Mouse (Mus musculus) neural tube, embryonic 11.5 days (tissue): ENCODE results near the gene Pld1. TPM values are rescaled to one million over a fixed set of nuclear protein-coding genes. Genes with fewer than 3 reads are reported as not detected.

Experiments
- ATAC-seq: fragments of 200-750 bp; cut with Nextera tagmentation; 2 replicates; pipeline ENCODE4 v1.8.0; 2017; ENCODE audit warnings: moderate number of reproducible peaks, mild to moderate bottlenecking, moderate TSS enrichment, moderate library complexity; ENCODE audit not compliant: insufficient read depth, low FRiP score, low TSS enrichment
- DNase-seq: peaks from one replicate; pipeline ENCODE4 v3.0.0-alpha.2; 2015; ENCODE audit warnings: low spot score
- H3K27ac ChIP-seq: fragments of 300-500 bp; sonication (generic); 2 replicates; pipeline ENCODE4 v1.5.1; 2014; ENCODE audit warnings: low read depth, mild to moderate bottlenecking, low read length
- H3K27me3 ChIP-seq: fragments of 300-500 bp; sonication (generic); 2 replicates; pipeline ENCODE4 v1.6.1; 2014; ENCODE audit warnings: mild to moderate bottlenecking, low read length, mixed read lengths; ENCODE audit not compliant: control insufficient read depth, insufficient read depth
- H3K36me3 ChIP-seq: fragments of 300-500 bp; sonication (generic); 2 replicates; pipeline ENCODE4 v1.6.1; 2014; ENCODE audit warnings: mild to moderate bottlenecking, low read length, moderate library complexity, mixed read lengths; ENCODE audit not compliant: control insufficient read depth, insufficient read depth
- H3K4me1 ChIP-seq: fragments of 300-500 bp; sonication (generic); 2 replicates; pipeline ENCODE4 v1.6.1; 2014; ENCODE audit warnings: low read length, mixed read lengths; ENCODE audit not compliant: control insufficient read depth, insufficient read depth
- H3K4me2 ChIP-seq: fragments of 300-500 bp; sonication (generic); 2 replicates; pipeline ENCODE4 v1.6.1; 2014; ENCODE audit warnings: low read depth, mild to moderate bottlenecking, moderate library complexity
- H3K4me3 ChIP-seq: fragments of 300-500 bp; sonication (generic); 2 replicates; pipeline ENCODE4 v1.5.1; 2014; ENCODE audit warnings: low read depth, low read length
- H3K9ac ChIP-seq: fragments of 300-500 bp; sonication (generic); 2 replicates; pipeline ENCODE4 v1.6.1; 2014; ENCODE audit warnings: mild to moderate bottlenecking, low read length
- H3K9me3 ChIP-seq: fragments of 300-500 bp; sonication (generic); 2 replicates; pipeline ENCODE4 v1.6.1; 2016; ENCODE audit warnings: low read length; ENCODE audit not compliant: control insufficient read depth
- WGBS: fragments of 180-500 bp; shearing (Covaris S2); extraction: QIAGEN DNeasy Blood & Tissue Kit; methylation state at CpG from one replicate; pipeline ENCODE4 v1.1.7; 2014; 5-methylcytosine and 5-hydroxymethylcytosine counted together
- polyA plus RNA-seq: library from polyadenylated mRNA; unstranded; fragments of >200 nt; fragmentation: Nextera tagmentation; extraction: Ambion mirVana; gene quantifications from 2 replicates; pipeline ENCODE4 v1.2.1, GENCODE M21; 2014

Pld1 gene
- polyA plus RNA-seq, 1 experiment from 2014 or later: 2.7 TPM

DNA sequence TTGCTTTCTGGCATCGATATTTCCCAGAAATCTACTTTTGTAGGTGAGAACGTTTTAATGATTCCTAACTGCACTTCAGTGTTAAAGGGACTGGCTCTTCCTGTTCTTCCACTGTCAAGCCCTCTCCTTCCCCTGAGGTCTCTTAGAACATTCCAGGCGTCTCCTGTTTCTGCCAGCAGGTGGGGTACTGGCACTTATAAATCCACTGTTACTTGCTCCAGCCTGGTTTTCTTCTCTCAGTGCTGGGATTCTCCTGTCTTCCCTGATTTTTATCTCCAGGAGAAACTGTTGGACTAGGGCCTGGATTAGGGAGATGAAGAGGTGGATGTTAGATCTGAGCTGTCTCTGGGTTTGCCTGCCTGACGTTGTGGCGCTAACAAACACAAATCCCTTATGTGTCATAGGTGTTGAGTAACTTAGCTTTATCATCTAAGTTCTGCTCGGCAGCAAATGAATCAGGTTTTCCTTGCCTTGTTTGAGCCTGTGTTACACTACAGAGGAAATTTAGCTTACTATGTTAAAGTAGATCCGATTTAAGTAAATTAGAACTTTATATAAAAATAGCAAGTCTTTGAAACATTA lies 44.0 kb downstream of the Pld1 start:
- H3K4me3 ChIP-seq: no peak overlapping the region
- no peaks in the 10 kb centered on the region for H3K4me1 ChIP-seq
- no peaks in the 10 kb centered on the region for H3K9me3 ChIP-seq
- H3K27me3 ChIP-seq: no peaks in the 10 kb centered on the region
- no peak overlapping the region for H3K4me2 ChIP-seq
- ATAC-seq (no peak; the same call in 1 of the 2 replicates), DNase-seq (peak; percentile 75)
- no peaks in the 10 kb centered on the region for H3K36me3 ChIP-seq
- no peak overlapping the region for H3K27ac ChIP-seq
- H3K9ac ChIP-seq: no peak overlapping the region
- WGBS: 48% methylated on average over 7 of the region's 7 CpGs

GRCm38 (mm10) chr3:27983274-27983673 lies 44.8 kb downstream of the Pld1 start:
- H3K4me3 ChIP-seq: no peak overlapping the region
- no peak overlapping the region for H3K4me2 ChIP-seq
- 80% methylated on average over 2 of the region's 2 CpGs for WGBS
- no peaks in the 10 kb centered on the region for H3K36me3 ChIP-seq
- H3K9ac ChIP-seq: no peak overlapping the region
- no peaks in the 10 kb centered on the region for H3K4me1 ChIP-seq
- no peak overlapping the region for H3K27ac ChIP-seq
- ATAC-seq (no peak), DNase-seq (no peak)
- no peaks in the 10 kb centered on the region for H3K9me3 ChIP-seq
- no peaks in the 10 kb centered on the region for H3K27me3 ChIP-seq

- Histone ChIP-seq H3K4me1 (no peaks in the 10 kb centered on the region), H3K9ac (no peak overlapping the region), H3K27ac (no peak overlapping the region), H3K4me3 (no peak overlapping the region), H3K4me2 (peak overlapping the region; percentile 5), H3K9me3 (no peaks in the 10 kb centered on the region), H3K36me3 (no peaks in the 10 kb centered on the region), H3K27me3 (no peaks in the 10 kb centered on the region)
- 24% methylated on average over 14 of the region's 14 CpGs for WGBS
- peak; percentile 65 for DNase-seq
- ATAC-seq: peak; percentile 92
Measured at GRCm38 (mm10) chr3:27983935-27984577, 45.6 kb downstream of the Pld1 start.

DNA sequence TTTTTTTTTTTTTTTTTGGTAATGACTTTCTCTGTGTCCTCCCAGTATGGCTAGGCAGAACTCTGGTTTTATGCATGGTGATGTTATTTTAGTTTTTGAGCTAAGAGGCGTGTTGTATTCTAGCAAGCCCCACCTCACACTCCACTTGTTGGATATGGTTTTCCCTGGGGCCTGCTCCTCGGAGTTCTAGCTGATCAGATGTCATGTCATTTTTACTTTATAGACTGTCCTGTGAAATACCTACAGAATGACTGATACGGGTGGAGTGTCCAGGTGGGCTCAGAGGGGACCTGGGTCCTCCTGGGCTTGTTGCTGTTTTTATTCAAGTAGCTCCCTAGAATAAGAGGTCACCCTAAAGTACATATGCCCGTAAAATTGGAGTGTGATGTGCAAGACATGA lies 46.1 kb downstream of the Pld1 start:
- no peak overlapping the region for H3K9ac ChIP-seq
- H3K4me1 ChIP-seq: no peaks in the 10 kb centered on the region
- ATAC-seq (no peak), DNase-seq (no peak)
- peak overlapping the region; percentile 5 for H3K4me2 ChIP-seq
- H3K36me3 ChIP-seq: no peaks in the 10 kb centered on the region
- WGBS: 74% methylated on average over 4 of the region's 4 CpGs
- H3K27ac ChIP-seq: no peak overlapping the region
- no peak overlapping the region for H3K4me3 ChIP-seq
- no peaks in the 10 kb centered on the region for H3K9me3 ChIP-seq
- H3K27me3 ChIP-seq: no peaks in the 10 kb centered on the region

DNA sequence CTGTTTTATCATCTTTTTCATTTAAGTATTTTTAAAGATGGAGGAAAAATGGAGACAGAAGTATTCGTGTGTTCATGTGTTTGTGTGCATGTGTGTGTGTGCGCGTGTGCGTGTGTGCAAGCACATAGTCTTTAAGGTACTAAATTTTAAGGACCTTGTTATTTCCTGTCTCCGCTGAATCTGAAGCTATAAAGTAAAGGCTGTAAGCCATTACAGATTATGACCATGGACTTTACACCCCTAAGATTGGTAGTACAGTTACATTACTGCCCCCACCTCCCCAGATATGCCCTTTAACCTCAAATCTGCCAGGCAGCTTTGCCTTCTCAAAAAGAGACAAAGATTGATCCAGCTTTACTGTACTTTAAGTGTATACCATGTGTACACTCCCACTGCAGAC lies 46.8 kb downstream of the Pld1 start:
- DNase-seq (no peak), ATAC-seq (no peak)
- no peaks in the 10 kb centered on the region for H3K4me1 ChIP-seq
- H3K9ac ChIP-seq: no peak overlapping the region
- H3K4me3 ChIP-seq: no peak overlapping the region
- no peaks in the 10 kb centered on the region for H3K27me3 ChIP-seq
- no peaks in the 10 kb centered on the region for H3K36me3 ChIP-seq
- no peak overlapping the region for H3K4me2 ChIP-seq
- WGBS: 94% methylated on average over 5 of the region's 5 CpGs
- no peak overlapping the region for H3K27ac ChIP-seq
- H3K9me3 ChIP-seq: no peaks in the 10 kb centered on the region

- H3K9me3 ChIP-seq: no peaks in the 10 kb centered on the region
- no peak overlapping the region for H3K4me3 ChIP-seq
- no peaks in the 10 kb centered on the region for H3K36me3 ChIP-seq
- H3K4me2 ChIP-seq: no peak overlapping the region
- H3K27ac ChIP-seq: no peak overlapping the region
- no peaks in the 10 kb centered on the region for H3K4me1 ChIP-seq
- 73% methylated on average over 8 of the region's 8 CpGs for WGBS
- no peak overlapping the region for H3K9ac ChIP-seq
- DNase-seq (no peak), ATAC-seq (no peak)
- H3K27me3 ChIP-seq: no peaks in the 10 kb centered on the region
Measured at GRCm38 (mm10) chr3:27987891-27988536, 49.5 kb downstream of the Pld1 start.

- ATAC-seq (no peak), DNase-seq (no peak)
- Histone ChIP-seq H3K9ac (no peak overlapping the region), H3K27ac (no peak overlapping the region), H3K4me1 (no peaks in the 10 kb centered on the region), H3K36me3 (no peaks in the 10 kb centered on the region), H3K4me2 (no peak overlapping the region), H3K27me3 (no peaks in the 10 kb centered on the region), H3K9me3 (no peaks in the 10 kb centered on the region), H3K4me3 (no peak overlapping the region)
- WGBS: 70% methylated on average over 2 of the region's 2 CpGs
Measured at GRCm38 (mm10) chr3:27991100-27991703, 52.7 kb downstream of the Pld1 start.

- H3K27ac ChIP-seq: no peak overlapping the region
- ATAC-seq (no peak), DNase-seq (no peak)
- H3K9me3 ChIP-seq: no peaks in the 10 kb centered on the region
- no peak overlapping the region for H3K4me3 ChIP-seq
- H3K4me2 ChIP-seq: no peak overlapping the region
- H3K4me1 ChIP-seq: no peaks in the 10 kb centered on the region
- 94% methylated on average over 8 of the region's 8 CpGs for WGBS
- H3K9ac ChIP-seq: no peak overlapping the region
- H3K27me3 ChIP-seq: no peaks in the 10 kb centered on the region
- H3K36me3 ChIP-seq: no peaks in the 10 kb centered on the region
Measured at GRCm38 (mm10) chr3:27994175-27994990, 55.9 kb downstream of the Pld1 start.
